Mouse (Mus musculus) heart, embryonic 11.5 days (tissue): ENCODE measurements around the gene BC049352. TPM values are rescaled to one million over a fixed set of nuclear protein-coding genes. Genes with fewer than 3 reads are reported as not detected.

Experiments used
- ATAC-seq: fragments of 200-750 bp; cut with Nextera tagmentation; replicated peaks from 2 replicates; pipeline ENCODE4 v1.8.0; 2017; ENCODE audit warnings: moderate library complexity; ENCODE audit not compliant: insufficient number of reproducible peaks, low FRiP score, low TSS enrichment
- H3K27ac ChIP-seq: fragments of 300-500 bp; sonication (generic); 2 replicates; pipeline ENCODE4 v1.5.1; 2014; ENCODE audit warnings: mild to moderate bottlenecking, low read depth, low read length
- H3K27me3 ChIP-seq: fragments of 300-500 bp; sonication (generic); 2 replicates; pipeline ENCODE4 v1.6.1; 2014; ENCODE audit warnings: mild to moderate bottlenecking, low read length, mixed read lengths; ENCODE audit not compliant: control insufficient read depth, insufficient read depth
- H3K36me3 ChIP-seq: fragments of 300-500 bp; sonication (generic); 2 replicates; pipeline ENCODE4 v1.6.1; 2014; ENCODE audit warnings: mild to moderate bottlenecking, low read length, moderate library complexity, mixed read lengths; ENCODE audit not compliant: control insufficient read depth, insufficient read depth
- H3K4me1 ChIP-seq: fragments of 300-500 bp; sonication (generic); 2 replicates; pipeline ENCODE4 v1.6.1; 2014; ENCODE audit warnings: low read length; ENCODE audit not compliant: control insufficient read depth, insufficient read depth
- H3K4me2 ChIP-seq: fragments of 300-500 bp; sonication (generic); 2 replicates; pipeline ENCODE4 v1.6.1; 2014; ENCODE audit warnings: mild to moderate bottlenecking, moderate library complexity
- H3K4me3 ChIP-seq: fragments of 300-500 bp; sonication (generic); 2 replicates; pipeline ENCODE4 v1.5.1; 2014; ENCODE audit warnings: low read depth, low read length
- H3K9ac ChIP-seq: fragments of 300-500 bp; sonication (generic); 2 replicates; pipeline ENCODE4 v1.6.1; 2014; ENCODE audit warnings: mild to moderate bottlenecking, low read depth, low read length, moderate library complexity
- H3K9me3 ChIP-seq: fragments of 300-500 bp; sonication (generic); replicated peaks from 2 replicates; pipeline ENCODE4 v1.6.1; 2016; ENCODE audit warnings: low read length; ENCODE audit not compliant: control insufficient read depth
- WGBS: fragments of 180-500 bp; shearing (Covaris S2); extraction: QIAGEN DNeasy Blood & Tissue Kit; methylation state at CpG from one replicate; pipeline ENCODE4 v1.1.7; 2014; ENCODE audit not compliant: insufficient replicate concordance; 5-methylcytosine and 5-hydroxymethylcytosine counted together
- polyA plus RNA-seq: library from polyadenylated mRNA; unstranded; fragments of >200 nt; fragmentation: Nextera tagmentation; extraction: Ambion mirVana; gene quantifications from 2 replicates; pipeline ENCODE4 v1.2.1, GENCODE M21; 2014

The BC049352 gene
- polyA plus RNA-seq, 1 experiment from 2014 or later, result not detected

DNA sequence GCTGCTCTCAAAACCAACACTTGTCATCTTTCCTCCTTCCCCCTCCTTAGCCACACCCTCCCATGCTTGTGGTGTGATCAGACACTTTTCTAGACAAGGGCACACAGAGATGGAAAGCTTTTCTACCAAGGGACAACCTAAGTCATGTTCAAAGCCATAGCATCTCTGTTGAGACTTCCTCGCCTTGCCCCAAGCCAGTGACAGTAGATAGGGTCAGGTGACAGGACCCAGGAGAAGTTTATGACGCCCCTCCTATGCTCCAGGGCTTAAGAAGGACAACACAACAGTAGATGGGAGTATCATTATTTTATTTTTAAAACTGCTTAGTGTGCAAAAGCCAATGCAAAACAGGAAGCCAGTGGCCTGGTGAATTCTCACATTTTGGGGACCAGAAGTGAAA, 65.7 kb downstream of the BC049352 start:
- WGBS, result 63% methylated on average over 2 of the region's 2 CpGs
- ATAC-seq, result no peak

GRCm38 (mm10) chr9:45250306-45250705, 68.5 kb downstream of the BC049352 start:
- 81% methylated on average over 7 of the region's 7 CpGs for WGBS
- Histone ChIP-seq H3K4me1 (no peaks in the 10 kb centered on the region), H3K9ac (no peak overlapping the region), H3K27me3 (no peaks in the 10 kb centered on the region), H3K36me3 (no peaks in the 10 kb centered on the region), H3K4me2 (no peak overlapping the region), H3K9me3 (no peaks in the 10 kb centered on the region), H3K27ac (no peak overlapping the region), H3K4me3 (no peak overlapping the region)
- no peak for ATAC-seq

More for the DNA sequence above, 65.7 kb downstream of the BC049352 start:
- no peak overlapping the region for H3K9ac ChIP-seq
- H3K4me1 ChIP-seq, result no peaks in the 10 kb centered on the region
- no peaks in the 10 kb centered on the region for H3K9me3 ChIP-seq
- no peak overlapping the region for H3K27ac ChIP-seq
- no peak overlapping the region for H3K4me2 ChIP-seq
- no peaks in the 10 kb centered on the region for H3K27me3 ChIP-seq
- no peak overlapping the region for H3K4me3 ChIP-seq
- no peaks in the 10 kb centered on the region for H3K36me3 ChIP-seq

DNA sequence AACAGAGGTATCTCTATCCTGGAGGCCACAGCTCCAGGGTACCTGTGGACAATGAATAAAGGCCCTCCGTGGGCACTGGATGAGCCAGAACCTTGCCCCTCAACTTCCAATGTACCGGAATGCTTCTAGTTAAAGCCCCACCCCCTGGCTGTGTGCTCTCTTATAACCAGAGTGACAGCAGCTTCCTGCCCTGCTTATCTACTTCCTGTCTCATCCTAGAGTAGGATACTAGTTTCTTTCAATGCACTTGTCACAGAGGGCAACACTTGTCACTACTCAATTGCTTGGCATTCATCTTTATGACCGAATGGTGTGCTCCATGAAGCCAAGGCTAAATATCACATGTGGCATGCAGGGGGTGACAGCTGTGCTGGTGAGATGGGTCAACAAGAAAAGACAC, 69.5 kb downstream of the BC049352 start:
- Histone ChIP-seq H3K9me3 (no peaks in the 10 kb centered on the region), H3K4me3 (no peak overlapping the region), H3K27ac (no peak overlapping the region), H3K4me1 (no peaks in the 10 kb centered on the region), H3K27me3 (no peaks in the 10 kb centered on the region), H3K36me3 (no peaks in the 10 kb centered on the region), H3K4me2 (no peak overlapping the region), H3K9ac (no peak overlapping the region)
- 42% methylated on average over 3 of the region's 3 CpGs for WGBS
- no peak for ATAC-seq

GRCm38 (mm10) chr9:45251990-45252389, 70.2 kb downstream of the BC049352 start:
- H3K27ac ChIP-seq, result no peak overlapping the region
- 69% methylated on average over 4 of the region's 4 CpGs for WGBS
- ATAC-seq, result no peak
- no peak overlapping the region for H3K9ac ChIP-seq
- no peak overlapping the region for H3K4me2 ChIP-seq
- no peaks in the 10 kb centered on the region for H3K9me3 ChIP-seq
- no peaks in the 10 kb centered on the region for H3K36me3 ChIP-seq
- no peak overlapping the region for H3K4me3 ChIP-seq
- H3K27me3 ChIP-seq, result no peaks in the 10 kb centered on the region
- H3K4me1 ChIP-seq, result no peaks in the 10 kb centered on the region

DNA sequence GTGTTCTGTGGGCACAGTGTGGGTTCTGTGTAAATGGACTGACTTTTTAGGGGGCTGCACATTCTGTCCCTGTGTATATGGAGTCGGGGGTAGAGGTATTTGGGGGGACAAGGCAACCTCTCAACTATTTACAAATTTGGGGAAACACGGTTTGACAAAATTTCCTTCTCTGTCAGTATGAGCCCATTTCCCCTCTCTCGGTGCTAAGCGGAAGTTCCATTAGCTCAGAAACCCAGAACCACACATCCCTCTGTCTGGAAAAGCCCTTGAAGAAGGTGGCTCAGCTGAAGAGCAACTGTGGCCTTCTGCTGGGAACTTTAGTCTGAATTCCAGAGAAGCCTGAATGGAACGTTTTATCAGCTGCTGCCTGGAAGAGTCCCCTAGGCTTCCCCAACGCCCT, 70.6 kb downstream of the BC049352 start:
- 61% methylated on average over 6 of the region's 6 CpGs for WGBS
- no peaks in the 10 kb centered on the region for H3K4me1 ChIP-seq
- H3K9me3 ChIP-seq, result no peaks in the 10 kb centered on the region
- H3K4me2 ChIP-seq, result no peak overlapping the region
- no peak overlapping the region for H3K27ac ChIP-seq
- no peaks in the 10 kb centered on the region for H3K36me3 ChIP-seq
- H3K4me3 ChIP-seq, result no peak overlapping the region
- ATAC-seq, result no peak
- H3K9ac ChIP-seq, result no peak overlapping the region
- H3K27me3 ChIP-seq, result no peaks in the 10 kb centered on the region

- Histone ChIP-seq H3K9ac (no peak overlapping the region), H3K27ac (no peak overlapping the region), H3K9me3 (no peaks in the 10 kb centered on the region), H3K27me3 (no peaks in the 10 kb centered on the region), H3K4me1 (no peaks in the 10 kb centered on the region), H3K4me2 (no peak overlapping the region), H3K36me3 (no peaks in the 10 kb centered on the region), H3K4me3 (no peak overlapping the region)
- no peak for ATAC-seq
- WGBS, result 50% methylated on average over 6 of the region's 6 CpGs
Observed at GRCm38 (mm10) chr9:45254021-45254420, 72.2 kb downstream of the BC049352 start.

- no peak for ATAC-seq
- no peak overlapping the region for H3K4me2 ChIP-seq
- 57% methylated on average over 4 of the region's 4 CpGs for WGBS
Observed at GRCm38 (mm10) chr9:45254605-45255004, 72.8 kb downstream of the BC049352 start.

DNA sequence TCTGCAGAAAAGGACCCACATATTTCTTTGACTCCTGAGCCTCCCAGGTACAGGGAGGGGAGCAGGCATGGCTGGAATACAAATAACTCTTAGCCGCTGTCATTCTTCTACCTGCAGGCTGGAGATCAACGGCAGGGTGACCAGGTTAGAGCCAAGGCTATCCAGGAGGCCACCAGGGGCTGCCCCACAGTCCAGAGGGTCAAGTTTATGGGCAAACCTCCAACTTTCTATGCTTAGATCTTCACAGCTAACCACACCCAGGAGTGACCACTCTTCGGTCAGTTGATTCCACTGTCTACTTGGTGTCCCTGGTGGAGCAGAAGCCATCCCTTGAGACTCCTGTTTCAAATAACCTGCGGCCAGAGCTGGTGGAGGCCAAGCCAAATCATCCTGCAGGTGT, 73.6 kb downstream of the BC049352 start:
- Histone ChIP-seq H3K9ac (no peak overlapping the region), H3K36me3 (no peaks in the 10 kb centered on the region), H3K4me3 (no peak overlapping the region), H3K4me2 (no peak overlapping the region), H3K27me3 (no peaks in the 10 kb centered on the region), H3K9me3 (no peaks in the 10 kb centered on the region), H3K4me1 (no peaks in the 10 kb centered on the region), H3K27ac (no peak overlapping the region)
- ATAC-seq, result no peak
- WGBS, result 87% methylated on average over 4 of the region's 4 CpGs

More at GRCm38 (mm10) chr9:45254605-45255004, 72.8 kb downstream of the BC049352 start:
- Histone ChIP-seq H3K9me3 (no peaks in the 10 kb centered on the region), H3K4me1 (no peaks in the 10 kb centered on the region), H3K27me3 (no peaks in the 10 kb centered on the region), H3K36me3 (no peaks in the 10 kb centered on the region), H3K4me3 (no peak overlapping the region), H3K9ac (no peak overlapping the region), H3K27ac (no peak overlapping the region)

DNA sequence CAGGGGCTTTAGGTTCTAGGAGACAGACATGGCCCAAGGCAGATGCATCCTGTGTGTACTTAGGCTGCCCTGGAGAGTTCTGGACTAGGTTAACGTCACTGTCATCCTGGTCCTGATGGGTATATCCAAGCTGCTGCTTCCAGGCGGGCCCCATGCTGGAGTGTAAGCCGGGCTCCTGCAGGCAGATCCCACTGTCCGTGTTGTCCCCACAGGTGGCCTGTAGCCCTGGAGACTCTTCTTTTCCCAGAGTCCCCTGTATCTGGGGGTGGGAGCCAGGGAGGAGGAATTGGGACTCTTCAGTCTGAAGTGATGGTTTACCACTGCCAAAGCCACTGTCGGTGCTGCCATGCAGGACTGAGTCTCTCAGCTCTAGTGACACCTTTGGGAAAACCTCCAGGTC, 74.2 kb downstream of the BC049352 start:
- ATAC-seq, result no peak
- H3K36me3 ChIP-seq, result no peaks in the 10 kb centered on the region
- no peaks in the 10 kb centered on the region for H3K4me1 ChIP-seq
- no peak overlapping the region for H3K4me2 ChIP-seq
- H3K4me3 ChIP-seq, result no peak overlapping the region
- H3K27me3 ChIP-seq, result no peaks in the 10 kb centered on the region
- 66% methylated on average over 5 of the region's 5 CpGs for WGBS
- no peak overlapping the region for H3K27ac ChIP-seq
- no peaks in the 10 kb centered on the region for H3K9me3 ChIP-seq
- H3K9ac ChIP-seq, result no peak overlapping the region
